Mouse (Mus musculus): ENCODE measurements around the gene Ciapin1. TPM values are rescaled to one million over a fixed set of nuclear protein-coding genes. Genes with fewer than 3 reads are reported as not detected.

Gene Ciapin1
- 10 to 100 TPM; 27.6 to 37.1 TPM for total RNA-seq (2023)

DNA sequence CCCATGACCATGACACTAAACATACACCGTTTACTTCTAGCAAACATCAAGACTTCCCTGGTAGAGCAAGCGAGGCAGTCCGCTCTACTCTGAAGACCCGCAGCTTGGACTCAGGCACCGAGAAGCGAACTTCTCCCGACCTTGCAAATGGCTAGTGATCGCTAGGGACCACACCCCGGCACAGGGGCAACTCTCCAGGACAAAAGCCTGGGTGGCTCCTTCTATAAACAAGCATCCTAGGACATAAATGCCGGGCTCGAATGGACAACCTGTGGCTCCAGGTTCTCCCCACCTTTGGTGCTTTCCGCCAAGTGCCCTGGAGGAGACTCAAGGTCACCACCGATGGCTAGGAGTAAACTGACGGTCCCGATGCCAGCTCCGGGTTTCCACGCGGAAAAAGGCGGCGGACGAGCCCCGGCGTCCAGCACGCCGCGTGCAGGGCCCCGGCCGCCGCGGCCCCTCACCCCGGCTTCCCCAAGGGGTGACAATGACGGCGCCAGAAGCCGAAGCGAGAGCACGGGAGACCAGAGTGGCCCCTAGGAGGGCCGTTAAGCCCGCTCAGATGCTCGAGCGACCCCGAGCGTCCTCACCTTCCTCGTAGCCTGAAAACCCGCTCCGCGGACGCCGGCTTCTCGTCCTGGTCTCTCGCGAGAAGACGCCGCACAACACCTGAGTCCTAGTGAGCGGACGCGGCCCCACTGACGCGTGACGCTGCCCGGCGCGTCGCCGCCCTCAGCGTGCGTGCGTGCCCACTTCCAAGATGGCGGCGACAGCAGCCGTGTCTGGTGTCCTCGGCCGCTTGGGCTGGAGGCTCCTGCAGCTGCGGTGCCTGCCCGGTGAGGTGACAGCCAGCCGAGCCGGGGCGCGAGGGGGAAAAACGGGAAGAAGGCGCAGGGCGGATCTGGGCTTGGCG, at the start of gene Ciapin1, which contains the start of gene Coq9:
Gene Ciapin1, minus strand, starts transcription at position 697 of the 913 bp plus-strand sequence.
Gene Coq9, plus strand, starts transcription at position 660 of the 913 bp plus-strand sequence.

DNA sequence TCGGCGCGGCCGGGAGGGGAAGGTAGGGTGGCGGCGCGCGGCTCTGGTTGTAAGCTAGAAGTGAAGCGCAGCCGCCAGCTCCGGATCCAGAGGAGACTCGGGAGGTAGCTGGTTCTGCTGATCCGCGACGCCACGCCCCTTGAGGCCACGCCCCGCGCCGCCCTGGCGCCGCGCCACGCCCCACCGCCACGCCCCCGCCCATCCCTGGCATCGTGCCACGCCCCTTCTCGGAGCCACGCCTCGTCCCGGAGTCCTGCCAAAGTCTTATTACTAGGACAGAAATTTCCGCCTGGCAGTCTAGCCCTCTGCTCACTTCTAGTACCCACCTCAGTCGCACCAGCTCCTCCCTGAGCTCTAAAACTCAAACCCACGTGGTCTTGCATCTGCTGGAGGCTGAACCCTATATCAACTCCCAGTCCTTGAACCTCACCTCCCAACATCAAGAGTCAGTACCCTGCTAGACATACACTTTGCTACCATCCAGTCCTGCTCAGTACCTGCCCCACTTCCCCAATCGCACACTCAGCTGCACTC, 38.1 kb upstream of the Ciapin1 start, which contains the start of gene Dok4:
Gene Dok4, minus strand, starts transcription at position 134 of the 534 bp plus-strand sequence.

GRCm38 (mm10) chr8:94857346-94858173, 19.4 kb upstream of the Ciapin1 start, which contains the start of gene Polr2c:
Gene Polr2c, plus strand, starts transcription at chr8:94857450.

GRCm38 (mm10) chr8:94810153-94810552, 28.0 kb downstream of the Ciapin1 start, which contains the start of gene Ccl17:
Gene Ccl17, plus strand, starts transcription at chr8:94810453.

DNA sequence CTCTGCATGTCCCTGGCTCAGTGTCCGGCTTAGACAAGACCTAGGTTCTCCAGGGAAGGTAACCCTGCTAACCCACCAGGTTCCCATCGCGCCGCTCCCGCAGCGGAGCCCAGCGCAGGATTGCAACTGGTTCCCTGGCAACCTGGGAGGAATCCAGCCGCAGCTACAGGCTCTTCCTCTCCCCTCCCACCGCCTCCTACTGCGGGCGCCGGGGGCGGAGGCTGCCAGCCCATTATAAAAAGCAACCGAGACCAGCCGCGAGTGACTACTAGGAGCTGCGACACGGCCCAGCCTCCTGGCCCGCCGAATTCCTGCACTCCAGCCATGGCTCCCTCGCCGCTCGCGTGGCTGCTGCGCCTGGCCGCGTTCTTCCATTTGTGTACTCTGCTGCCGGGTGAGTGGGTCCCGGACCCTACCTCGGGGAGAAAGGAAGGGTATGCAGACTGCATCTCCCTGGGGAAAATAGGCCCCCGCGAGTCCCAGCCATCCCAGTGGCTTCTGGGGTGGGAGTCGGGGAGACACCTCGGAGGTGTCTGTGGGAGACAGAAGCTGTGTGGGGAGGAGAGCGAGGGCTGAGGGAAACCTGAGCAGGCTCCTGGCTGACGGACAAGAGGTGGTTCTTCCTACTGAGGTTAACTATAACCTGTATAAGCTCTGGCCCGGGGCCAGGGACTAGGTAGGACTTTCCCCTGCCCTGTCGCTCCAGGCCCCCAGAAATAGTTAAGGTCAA, 66.1 kb downstream of the Ciapin1 start, which contains the start of gene Cx3cl1:
Gene Cx3cl1, plus strand, starts transcription at position 69 of the 730 bp plus-strand sequence.

Other genes with a start within 250 kb of the Ciapin1 start
- 10 to 100 TPM; 30.3 to 31.4 TPM for gene Rspry1, start 236.4 kb downstream of the Ciapin1 start, total RNA-seq (2023)
- gene Fam192a, start 236.4 kb downstream of the Ciapin1 start, total RNA-seq (2023) = 10 to 100 TPM; 33.9 to 34.5 TPM
- gene Arl2bp, start 171.8 kb downstream of the Ciapin1 start, total RNA-seq (2023) = 10 to 100 TPM; 36.9 to 39.2 TPM
- not detected for gene Pllp, start 142.1 kb downstream of the Ciapin1 start, total RNA-seq (2023)
- gene Ccl22, start 92.8 kb downstream of the Ciapin1 start, total RNA-seq (2023) = 1 to 10 TPM in 1 of 2 experiments, under 1 TPM in 1; 0.85 to 2.8 TPM
- gene Cx3cl1, start 66.3 kb downstream of the Ciapin1 start, total RNA-seq (2023) = under 1 TPM; 0.18 to 0.24 TPM
- gene Ccl17, start 27.9 kb downstream of the Ciapin1 start, total RNA-seq (2023) = not detected
- gene Coq9, start within 50 bp of the Ciapin1 start, total RNA-seq (2023) = 10 to 100 TPM; 29.1 to 29.5 TPM
- gene Polr2c, start 19.1 kb upstream of the Ciapin1 start, total RNA-seq (2023) = 10 to 100 TPM; 38.4 to 48.2 TPM
- 1 to 10 TPM; 3.0 to 3.3 TPM for gene Dok4, start 38.0 kb upstream of the Ciapin1 start, total RNA-seq (2023)
- gene Ccdc102a, start 79.7 kb upstream of the Ciapin1 start, total RNA-seq (2023) = 10 to 100 TPM; 24.1 to 24.9 TPM
- gene Adgrg5, start 85.3 kb upstream of the Ciapin1 start, total RNA-seq (2023) = 10 to 100 TPM; 65.2 to 67.1 TPM
- 1 to 10 TPM; 2.0 to 2.4 TPM for gene Adgrg1, start 136.4 kb upstream of the Ciapin1 start, total RNA-seq (2023)
- under 1 TPM; 0.64 to 0.68 TPM for gene Adgrg3, start 179.3 kb upstream of the Ciapin1 start, total RNA-seq (2023)
- not detected for gene Drc7, start 216.7 kb upstream of the Ciapin1 start, total RNA-seq (2023)
- 1 to 10 TPM; 6.3 to 9.9 TPM for gene Katnb1, start 242.8 kb upstream of the Ciapin1 start, total RNA-seq (2023)